ENCODE assay signal across 39 mouse cellular contexts in the genomic region with DNA sequence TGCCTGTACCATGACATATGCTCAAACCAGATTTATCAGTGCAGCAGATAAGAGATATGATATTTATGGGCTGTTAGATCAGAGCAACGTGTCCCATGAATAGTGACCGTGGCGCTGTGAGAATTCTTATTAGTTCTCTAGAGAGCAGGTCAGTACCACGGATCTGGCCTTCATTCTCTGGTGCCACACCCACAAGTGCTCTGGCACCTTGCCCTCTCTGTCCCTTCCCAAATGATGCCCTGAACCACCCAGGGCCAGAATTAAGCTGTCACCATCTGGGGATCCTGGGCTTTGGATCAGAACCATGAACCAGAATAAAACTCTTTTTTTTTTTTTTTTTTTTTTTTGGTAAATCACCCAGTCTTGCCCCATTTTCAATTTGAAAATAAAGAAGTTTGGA. TPM values are rescaled to one million over a fixed set of nuclear protein-coding genes. Genes with fewer than 3 reads are reported as not detected.
"Had no signal": no experiment of that assay in that cellular context is flagged by ENCODE, and none has a peak within 500 bp of the region (broad histone marks: within the 10 kb centered on the region; RNA-seq: fewer than 3 reads in every experiment).

No protein-coding gene starts in this region.

- DNase-seq: gastrocnemius, adult 2 months; gastrocnemius, postnatal 10 days; gastrocnemius, postnatal 25 days; heart, adult 2 months; heart, postnatal 10 days; heart, postnatal 4 days; kidney, adult 18-20 months; kidney, adult 8-10 months; kidney, postnatal 10 days; kidney, postnatal 25 days; kidney, postnatal 4 days; liver; liver, embryonic 13.5 days had no signal

- H3K27me3 ChIP-seq: heart, embryonic 12.5 days; hindbrain, embryonic 12.5 days; intestine, embryonic 15.5 days; limb, embryonic 12.5 days; liver, embryonic 13.5 days; liver, embryonic 15.5 days had no signal

- H3K4me2 ChIP-seq: heart, embryonic 12.5 days; hindbrain, embryonic 12.5 days; hindbrain, embryonic 14.5 days; intestine, embryonic 15.5 days; limb, embryonic 12.5 days; liver, embryonic 11.5 days; liver, embryonic 13.5 days; liver, embryonic 15.5 days had no signal

- H3K36me3 ChIP-seq: heart, embryonic 10.5 days; heart, embryonic 12.5 days; hindbrain, embryonic 10.5 days; hindbrain, embryonic 12.5 days; intestine, embryonic 15.5 days; limb, embryonic 10.5 days; limb, embryonic 12.5 days; liver, embryonic 13.5 days; liver, embryonic 15.5 days had no signal

- ATAC-seq: hindbrain, embryonic 16.5 days; inflammation-experienced regulatory T-cells, adult 6 months; intestine, embryonic 15.5 days; intestine, postnatal 0 days had no signal

- H3K9me3 ChIP-seq: heart, embryonic 10.5 days; heart, embryonic 12.5 days; hindbrain, embryonic 10.5 days; hindbrain, embryonic 12.5 days; intestine, embryonic 15.5 days; limb, embryonic 10.5 days; limb, embryonic 12.5 days; liver, embryonic 13.5 days; liver, embryonic 15.5 days had no signal

- H3K9ac ChIP-seq: heart, embryonic 12.5 days; hindbrain, embryonic 12.5 days; hindbrain, embryonic 14.5 days; intestine, embryonic 15.5 days; limb, embryonic 12.5 days; liver, embryonic 13.5 days; liver, embryonic 15.5 days had no signal

- H3K27ac ChIP-seq: gastrocnemius, adult 2 months; heart, adult 2 months; heart, embryonic 10.5 days; hindbrain, embryonic 10.5 days; hindbrain, embryonic 12.5 days; hindbrain, embryonic 14.5 days; intestine, embryonic 15.5 days; layer of hippocampus, adult 2 months; left cerebral cortex, adult 2 months; limb, embryonic 10.5 days; limb, embryonic 12.5 days; liver, embryonic 13.5 days; liver, embryonic 15.5 days had no signal

- H3K4me1 ChIP-seq: hindbrain, embryonic 10.5 days; hindbrain, embryonic 12.5 days; intestine, embryonic 15.5 days; limb, embryonic 10.5 days; limb, embryonic 12.5 days; liver, embryonic 13.5 days; liver, embryonic 15.5 days had no signal

- H3K4me3 ChIP-seq: gastrocnemius, adult 2 months; heart, adult 2 months; heart, embryonic 10.5 days; heart, embryonic 12.5 days; hindbrain, embryonic 10.5 days; hindbrain, embryonic 12.5 days; intestine, embryonic 15.5 days; layer of hippocampus, adult 2 months; left cerebral cortex, adult 2 months; limb, embryonic 10.5 days; limb, embryonic 12.5 days; liver, embryonic 13.5 days; liver, embryonic 15.5 days had no signal

RNA-seq across cellular contexts. Expression of a gene that starts 46.0 kb away (rescaled TPM):
- total RNA-seq: gastrocnemius, adult 2 months; gastrocnemius, postnatal 10 days; gastrocnemius, postnatal 25 days; gastrocnemius, postnatal 4 days; granulocyte monocyte progenitor cell, adult 5-6 weeks; heart, adult 2 months; heart, postnatal 10 days; heart, postnatal 25 days; heart, postnatal 4 days; layer of hippocampus, adult 2 months; layer of hippocampus, postnatal 10 days; layer of hippocampus, postnatal 25 days; left cerebral cortex, adult 2 months; left cerebral cortex, postnatal 14 days had no signal
- polyA plus RNA-seq: heart, adult 2 months; heart, embryonic 10.5 days; heart, embryonic 14.5 days; heart, embryonic 16.5 days; hindbrain, embryonic 12.5 days; hindbrain, embryonic 14.5 days; hindbrain, embryonic 16.5 days; intestine, embryonic 15.5 days; intestine, postnatal 0 days; kidney, embryonic 14.5 days; kidney, embryonic 16.5 days; limb, embryonic 10.5 days; limb, embryonic 12.5 days; limb, embryonic 14.5 days; liver, embryonic 11.5 days; liver, embryonic 13.5 days; liver, embryonic 15.5 days had no signal
